Mouse (Mus musculus) frontal cortex, postnatal 36 days (tissue): Measurements from ENCODE around the gene Gm49340.
"Not testable (repeated sequence)": the region's sequence is repeated elsewhere in the genome, so short reads cannot be mapped to it uniquely, and the experiment has no call there.

Experiments
- DNase-seq, 2 experiments: peaks; one replicate each; pipeline ENCODE4 v3.0.0; 2022; ENCODE audit warnings: low spot score in 2 of 2

Gene Gm49340

DNA sequence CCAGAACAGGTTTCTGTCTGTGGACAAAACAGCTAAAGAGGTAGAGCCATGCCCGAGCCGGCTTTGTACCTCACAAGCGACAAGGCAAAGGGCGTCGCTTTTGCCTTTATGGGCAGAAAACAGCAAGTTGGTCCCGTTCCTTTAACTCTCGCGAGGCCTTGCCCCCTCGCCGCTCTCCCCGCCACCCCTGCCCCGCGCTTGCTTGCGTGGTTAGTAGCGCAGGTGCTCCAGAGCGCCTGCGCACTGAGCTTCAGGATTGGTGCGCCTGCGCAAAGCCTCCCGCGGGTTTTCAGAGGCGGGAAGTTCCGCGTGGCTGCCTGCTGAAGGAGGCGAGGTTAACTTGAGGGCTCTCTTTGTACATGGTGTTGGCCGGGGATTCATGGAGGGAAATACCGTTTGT is at the start of gene Gm49340, which contains the start of the genes Aspa and Spata22:
Gene Gm49340, plus strand, starts transcription at position 300 of the 400 bp plus-strand sequence.
Gene Aspa, minus strand, starts transcription at position 155 of the 400 bp plus-strand sequence.
Gene Spata22, plus strand, starts transcription at position 300 of the 400 bp plus-strand sequence.
- DNase-seq = no peak

DNA sequence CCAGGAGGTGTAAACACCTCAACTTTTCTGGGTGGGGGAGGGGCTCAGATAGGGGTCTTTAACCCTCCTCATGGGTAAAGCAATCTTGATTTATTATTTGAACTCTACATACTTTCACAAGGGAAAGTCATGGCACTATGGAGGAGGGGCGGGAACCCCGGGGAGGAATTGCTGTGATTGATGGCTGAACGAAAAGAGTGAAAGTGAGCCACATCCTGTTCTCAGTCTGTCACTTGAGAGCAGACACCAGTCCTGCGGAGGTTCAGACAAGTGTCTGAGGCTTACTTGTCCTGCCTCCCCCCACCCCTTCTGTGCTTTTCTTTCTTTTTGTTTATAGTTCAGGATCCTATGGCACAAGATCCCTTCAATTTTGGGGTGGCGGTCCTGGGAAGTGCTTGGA is 48.8 kb upstream of the Gm49340 start:
- DNase-seq = no peak

DNA sequence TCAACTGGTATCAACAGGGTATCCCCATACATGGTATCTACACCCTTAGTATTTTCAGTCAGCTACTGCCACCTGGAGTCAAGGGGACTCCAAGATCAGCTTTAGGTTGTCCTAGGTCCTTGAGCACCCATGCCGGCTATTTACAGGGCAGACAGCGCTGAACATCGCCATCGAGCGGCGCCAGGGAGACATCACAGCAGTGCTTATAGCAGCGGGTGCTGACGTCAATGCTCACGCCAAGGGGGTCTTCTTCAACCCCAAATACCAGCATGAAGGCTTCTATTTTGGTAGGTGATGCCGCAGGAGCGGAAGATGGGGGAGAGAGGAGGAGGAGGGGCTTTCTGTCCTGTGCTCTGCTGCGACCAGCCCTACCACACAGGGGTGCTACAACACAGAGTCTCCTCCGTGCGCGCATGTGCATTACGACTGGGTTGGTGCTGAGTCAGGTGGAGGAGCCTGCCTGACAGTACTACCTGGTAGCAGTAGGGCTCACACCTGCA is 48.0 kb upstream of the Gm49340 start:
- peak; percentile 72 to 87 for DNase-seq

DNA sequence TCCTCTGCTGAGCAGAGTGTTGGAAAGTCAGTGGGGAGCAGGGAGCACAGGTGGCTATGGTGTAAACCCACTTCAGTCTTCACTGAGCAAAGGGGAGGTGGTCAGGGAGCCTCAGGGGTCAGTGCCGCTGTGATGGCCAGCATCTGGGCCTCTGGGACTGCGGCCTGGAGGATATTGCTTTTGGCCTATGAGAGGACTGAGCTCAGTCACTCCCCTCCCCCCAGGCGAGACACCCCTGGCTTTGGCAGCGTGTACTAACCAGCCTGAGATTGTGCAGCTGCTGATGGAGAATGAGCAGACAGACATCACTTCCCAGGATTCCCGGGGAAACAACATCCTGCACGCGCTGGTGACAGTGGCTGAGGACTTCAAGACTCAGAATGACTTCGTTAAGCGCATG is 46.2 kb upstream of the Gm49340 start:
- DNase-seq = no peak

DNA sequence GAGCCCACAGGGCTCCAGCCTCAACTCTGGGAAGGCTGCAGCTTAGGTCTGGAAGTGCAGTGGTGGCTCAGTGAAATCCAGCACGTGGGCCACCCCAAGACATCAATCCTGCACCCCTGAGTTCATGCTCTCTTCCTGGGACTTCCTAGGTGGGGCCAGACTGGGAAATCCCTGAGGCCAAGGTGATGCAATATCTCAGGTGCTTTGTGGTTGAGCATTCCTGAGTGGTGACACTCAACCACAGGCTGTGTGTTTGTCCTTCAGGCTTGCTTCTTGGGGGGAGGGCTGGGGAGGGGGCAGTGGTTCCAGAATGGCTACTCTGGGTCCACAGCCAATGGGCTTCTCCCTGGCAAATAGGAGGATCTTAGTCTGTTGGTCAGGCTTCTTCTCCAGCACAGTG is 45.6 kb upstream of the Gm49340 start:
- no peak for DNase-seq

DNA sequence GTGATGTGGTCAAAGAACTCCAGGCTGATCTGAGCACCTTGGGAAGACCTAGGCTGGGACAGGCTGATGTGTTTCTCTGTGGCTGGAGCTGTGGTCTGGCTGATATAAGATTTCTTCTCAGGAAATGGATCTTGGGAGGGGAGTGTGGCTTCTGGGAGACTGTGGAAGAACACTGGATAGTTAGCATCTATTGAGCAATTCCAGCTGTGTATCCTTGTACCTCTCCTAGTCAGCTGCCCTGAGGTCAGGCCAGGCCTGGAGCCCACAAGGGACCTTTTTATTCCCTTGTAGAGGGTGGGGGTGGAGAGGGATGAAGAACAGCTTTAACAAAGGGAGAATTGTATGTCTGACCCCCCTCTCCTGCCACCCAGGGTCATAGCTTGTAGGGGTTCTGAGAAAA is 45.2 kb upstream of the Gm49340 start:
- no peak for DNase-seq

DNA sequence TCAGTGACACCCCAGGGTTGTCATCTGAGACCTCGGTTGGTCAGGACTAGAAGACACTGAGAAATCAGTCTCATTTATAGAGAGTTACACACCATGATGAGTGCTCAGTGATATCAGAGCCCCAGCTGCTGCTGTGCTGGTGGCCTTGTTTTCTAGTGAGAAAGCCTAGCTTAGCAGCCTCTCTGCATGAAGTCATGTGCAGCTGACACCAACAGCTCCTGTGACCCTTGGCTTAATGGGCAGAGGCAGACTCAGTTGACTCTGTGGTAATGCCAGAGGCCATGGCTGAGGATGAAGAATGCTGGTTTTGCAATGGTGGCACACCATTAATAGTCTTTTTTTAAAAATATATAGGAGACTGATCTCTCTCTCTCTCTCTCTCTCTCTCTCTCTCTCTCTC is 39.9 kb upstream of the Gm49340 start:
- DNase-seq = no peak

DNA sequence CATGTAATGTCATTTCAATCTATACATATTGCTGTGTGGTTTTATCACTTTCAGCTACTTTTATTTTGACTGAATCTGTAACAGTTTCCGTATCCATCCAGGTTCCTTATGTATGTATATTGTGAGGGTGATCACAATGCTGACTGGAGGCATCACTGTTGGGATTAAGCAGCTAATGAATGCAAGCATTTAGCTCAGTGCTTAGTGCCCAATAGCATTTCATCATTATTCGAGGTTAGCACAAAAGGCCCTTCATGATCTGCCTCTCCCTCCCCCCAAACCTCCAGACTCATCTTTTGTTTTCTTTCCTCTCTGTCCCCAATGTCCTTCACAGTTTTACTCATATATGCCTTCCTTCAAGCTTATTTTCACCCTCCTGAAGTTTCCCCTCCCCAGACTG is 26.4 kb upstream of the Gm49340 start:
- DNase-seq = no peak

DNA sequence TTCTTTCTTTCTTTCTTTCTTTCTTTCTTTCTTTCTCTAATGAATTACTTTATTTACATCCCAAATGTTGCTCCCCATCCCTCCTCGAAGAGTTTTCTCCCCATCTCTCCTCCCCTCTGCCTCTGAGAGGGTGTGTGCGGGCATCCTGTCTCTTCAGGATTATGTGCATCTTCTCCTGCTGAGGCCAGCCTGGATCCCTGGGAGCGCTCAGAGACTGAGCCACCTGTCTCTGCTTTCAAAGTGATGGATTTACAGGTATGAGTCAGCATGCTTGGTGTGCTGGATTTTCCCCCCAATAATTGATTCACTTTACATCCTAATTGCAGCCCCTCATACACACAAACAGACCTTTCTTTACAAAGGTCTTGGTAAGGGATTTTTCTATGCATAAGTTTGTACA is 13.6 kb upstream of the Gm49340 start:
- no peak for DNase-seq

DNA sequence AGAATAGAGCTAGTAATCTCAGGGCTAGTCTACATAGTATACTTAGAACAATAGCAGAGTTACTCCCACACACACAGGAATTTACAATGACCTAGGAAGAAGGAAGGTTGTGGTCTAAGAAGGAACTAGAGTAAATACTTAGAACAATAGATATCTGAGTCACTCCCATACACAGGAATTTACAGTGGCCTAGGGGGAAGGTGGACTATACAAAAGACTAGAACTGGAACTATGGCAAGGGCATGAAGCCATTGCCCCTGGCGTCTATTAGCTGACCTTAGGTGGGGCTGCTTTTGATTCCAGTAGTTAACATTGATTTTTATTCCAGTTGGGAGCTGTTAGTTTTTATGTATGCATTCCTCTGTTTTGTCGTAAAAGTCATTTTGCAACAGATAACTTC is 11.0 kb upstream of the Gm49340 start:
- not testable (repeated sequence) for DNase-seq

DNA sequence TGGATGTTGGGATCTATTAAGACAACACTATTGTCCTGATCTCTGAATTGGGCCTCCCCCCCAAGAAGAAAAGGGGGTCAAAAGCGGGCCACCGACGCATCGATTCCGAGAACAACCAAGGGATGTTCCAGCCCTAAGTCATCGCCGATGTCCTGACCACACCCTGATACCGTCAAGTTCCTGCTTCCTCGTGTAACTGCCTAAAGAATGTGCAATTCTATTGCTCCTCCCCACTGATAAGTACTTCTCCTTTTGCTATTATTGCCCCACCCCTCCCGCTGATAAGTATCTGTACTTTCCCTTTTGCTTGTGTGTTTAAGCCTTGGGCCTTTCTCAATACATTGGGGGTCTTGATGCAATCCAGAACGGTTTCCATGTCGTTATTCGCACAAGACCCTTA is 8.5 kb upstream of the Gm49340 start:
- DNase-seq = not testable (repeated sequence)

DNA sequence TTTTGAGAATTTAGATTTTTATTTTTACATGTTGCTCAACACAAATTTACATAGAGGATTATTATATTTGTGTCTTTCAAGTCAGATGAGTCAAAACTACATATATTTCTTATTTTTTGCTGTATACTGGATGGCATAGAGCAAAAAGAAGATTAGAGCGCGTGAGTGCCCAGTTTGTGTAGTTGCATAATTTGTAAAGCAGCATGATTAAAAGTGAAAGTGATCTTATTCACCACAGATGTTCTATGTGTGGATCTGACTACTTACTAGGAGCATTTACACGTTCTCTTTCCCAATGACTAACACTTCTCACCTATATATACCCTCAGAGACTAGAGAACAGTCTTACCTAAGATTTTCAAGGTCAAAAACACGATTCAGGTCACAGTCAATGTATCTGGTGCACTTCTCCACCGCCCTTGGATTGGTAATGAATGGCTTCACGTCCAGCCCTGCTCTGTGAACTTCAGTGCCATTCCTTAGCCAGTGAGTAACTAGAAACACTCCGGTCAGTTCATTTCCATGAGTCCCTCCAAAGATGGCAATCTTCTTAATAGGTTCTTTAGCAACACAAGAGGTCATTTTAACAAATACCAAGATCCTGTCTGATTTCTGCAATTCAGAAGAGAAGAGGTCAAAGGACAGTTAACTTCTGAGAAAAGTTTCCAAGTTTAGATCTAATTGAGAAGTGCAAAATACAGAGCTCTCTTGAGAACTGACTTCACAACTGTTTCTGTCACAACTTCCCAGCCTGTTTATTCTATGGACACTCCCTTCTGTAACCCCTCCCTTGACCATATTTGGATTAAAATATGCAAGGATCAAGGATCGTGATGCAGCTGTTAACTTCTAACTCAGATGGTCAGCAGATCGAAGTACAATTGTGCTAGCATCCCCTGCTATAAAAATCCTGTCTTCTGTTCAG is 5.4 kb upstream of the Gm49340 start:
- DNase-seq = no peak

DNA sequence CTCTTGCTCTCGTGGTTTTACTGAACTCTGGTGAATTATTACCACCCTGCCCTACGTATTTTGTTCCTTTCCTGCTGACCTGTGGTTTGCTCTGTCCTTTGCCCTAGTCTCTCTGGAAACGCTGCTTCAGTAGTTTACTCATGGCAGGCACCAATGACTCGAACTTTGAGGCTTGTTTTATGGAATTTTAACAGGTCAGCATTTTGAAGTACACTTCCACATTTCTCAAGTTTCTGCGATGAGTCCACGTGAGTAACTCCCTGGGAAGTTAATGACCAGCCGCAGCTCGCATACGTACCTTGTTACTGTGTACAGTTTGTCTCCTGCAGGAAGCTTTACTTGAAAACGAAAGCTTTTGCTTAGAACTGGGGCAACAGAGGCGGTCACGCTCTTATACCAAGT is 3.1 kb upstream of the Gm49340 start:
- no peak for DNase-seq

DNA sequence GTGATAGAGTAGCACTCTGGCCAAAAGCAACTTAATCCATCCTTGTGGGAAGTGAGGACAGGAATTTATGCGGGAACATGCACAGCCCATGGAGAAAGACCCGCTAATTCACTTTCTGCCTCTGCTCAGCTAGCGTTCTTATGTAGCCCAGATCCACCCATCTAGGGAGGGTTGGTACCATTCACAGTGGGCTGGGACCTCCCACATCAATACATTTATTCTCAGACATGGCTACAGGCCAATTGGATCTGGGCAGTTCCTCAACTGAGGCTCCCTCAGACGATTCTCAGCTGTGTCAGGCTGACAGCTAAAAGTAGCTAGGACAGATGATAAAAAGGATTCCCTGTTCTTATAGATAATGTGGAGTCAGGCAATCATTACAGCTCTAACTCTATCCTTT is 2.2 kb upstream of the Gm49340 start:
- peak in 1 of 2 experiments; percentile 22 for DNase-seq

DNA sequence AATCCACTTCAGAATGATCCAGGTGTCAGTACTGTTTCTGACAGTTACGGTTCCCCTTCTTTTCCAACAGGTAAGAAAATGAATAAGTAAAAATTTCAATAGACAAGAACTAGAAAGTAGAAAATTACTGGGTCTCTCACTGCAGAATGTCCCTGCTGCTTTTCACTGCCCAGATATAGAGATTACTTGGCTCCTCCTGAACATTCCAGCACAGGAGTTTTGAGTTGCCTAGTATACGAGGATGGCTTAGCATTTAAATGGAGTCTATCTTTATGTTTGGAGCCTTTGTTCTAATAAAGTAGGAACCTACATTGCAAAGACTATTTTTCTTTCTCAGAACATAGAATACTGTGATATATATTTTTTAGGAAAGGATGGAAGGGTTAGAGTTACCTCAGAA is 3.8 kb downstream of the Gm49340 start:
- no peak for DNase-seq

DNA sequence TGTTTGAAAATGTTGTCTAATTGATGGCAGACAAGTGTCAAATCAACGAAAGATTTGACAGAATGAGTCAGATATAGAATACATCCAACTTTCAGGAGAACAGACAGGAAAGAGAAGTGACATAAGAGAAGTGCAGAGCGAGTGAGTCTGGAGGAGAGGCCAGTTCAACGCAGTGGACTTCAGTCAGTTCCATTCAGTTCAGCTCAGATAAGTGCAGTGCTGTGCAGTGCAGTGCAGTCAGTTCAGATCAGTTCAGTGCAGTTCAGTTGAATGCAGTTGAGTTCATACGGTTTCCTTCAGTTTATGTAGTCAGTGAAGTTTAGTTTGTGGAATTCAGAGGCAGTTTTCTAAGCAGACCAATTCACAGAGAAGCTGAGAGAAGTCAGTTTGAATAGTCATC is 7.4 kb downstream of the Gm49340 start:
- DNase-seq = no peak

DNA sequence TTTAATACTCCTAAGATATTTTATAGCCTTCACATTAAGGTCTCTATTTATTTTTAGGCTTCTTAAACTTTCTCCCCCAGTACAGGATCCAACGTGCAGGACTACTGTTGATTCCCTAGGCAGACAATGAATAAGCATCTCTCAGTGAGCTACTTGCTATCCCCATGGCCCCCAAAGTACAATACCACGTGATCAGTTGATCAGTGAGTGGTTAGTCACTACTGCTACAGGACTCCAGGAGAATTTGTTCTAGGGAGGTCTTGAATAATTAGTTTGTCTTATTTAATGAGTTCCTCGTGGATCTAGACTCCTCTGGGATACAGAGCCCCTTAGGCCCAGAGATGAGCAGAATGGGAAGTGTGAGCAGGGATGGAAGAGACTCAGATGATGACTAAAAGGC is 20.9 kb downstream of the Gm49340 start, which contains the start of gene Olfr20:
Gene Olfr20, plus strand, starts transcription at position 301 of the 400 bp plus-strand sequence.
- DNase-seq = no peak

DNA sequence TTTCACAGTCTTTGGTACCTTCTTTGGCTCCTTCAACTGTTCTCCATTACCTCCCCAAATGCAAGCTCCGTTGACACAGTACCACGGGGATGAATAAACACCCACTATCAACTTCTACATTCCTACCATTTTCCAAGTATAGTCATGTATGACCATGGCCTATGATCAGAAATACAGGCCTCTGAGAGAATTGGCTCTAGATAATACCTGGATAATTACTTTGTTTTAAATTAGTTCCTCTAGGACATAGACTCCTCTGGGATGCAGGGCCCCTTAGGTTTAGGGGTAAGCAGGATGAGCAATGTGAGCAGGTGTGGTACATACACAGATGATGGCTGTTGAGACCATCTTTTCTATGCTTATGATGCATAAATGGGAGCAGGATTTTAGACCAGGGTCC is 41.4 kb downstream of the Gm49340 start, which contains the start of gene Olfr376:
Gene Olfr376, plus strand, starts transcription at position 301 of the 400 bp plus-strand sequence.
- DNase-seq = no peak

DNA sequence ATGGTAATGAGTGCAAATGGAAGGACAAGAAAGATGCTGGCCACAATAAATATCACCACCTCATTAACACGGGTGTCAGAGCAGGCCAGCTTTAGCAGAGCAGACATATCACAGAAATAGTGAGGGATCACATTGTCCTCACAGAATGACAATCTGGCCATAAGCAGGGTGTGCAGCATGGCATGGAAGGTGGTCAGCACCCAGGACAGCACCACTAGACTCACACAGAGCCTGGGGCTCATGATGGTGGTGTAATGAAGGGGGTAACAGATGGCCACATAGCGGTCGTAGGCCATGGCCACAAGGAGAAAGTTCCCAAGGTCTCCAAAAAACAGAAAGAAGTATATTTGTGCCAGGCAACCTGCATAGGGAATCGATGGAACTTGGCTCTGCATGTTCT is 65.8 kb downstream of the Gm49340 start:
- no peak for DNase-seq

DNA sequence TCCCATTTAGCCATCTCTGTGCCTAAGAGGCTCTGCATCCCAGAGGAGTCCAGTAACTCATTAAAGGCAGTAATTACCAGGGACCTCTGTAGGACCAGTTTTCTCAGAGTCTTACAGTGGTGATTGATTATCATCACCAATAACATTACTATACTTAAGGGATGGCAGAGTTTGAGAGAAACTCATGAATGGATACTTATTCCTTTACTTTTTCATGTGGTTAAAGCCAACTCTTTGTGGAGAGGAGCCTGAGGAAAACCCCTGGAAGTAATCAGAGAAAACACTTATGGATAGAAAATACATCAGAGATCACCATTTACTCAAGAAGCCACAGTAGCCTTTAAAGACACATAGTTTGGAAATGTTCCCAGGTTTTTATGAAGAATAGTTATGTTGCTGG is 70.0 kb downstream of the Gm49340 start, which contains the start of gene Olfr1:
Gene Olfr1, minus strand, starts transcription at position 101 of the 400 bp plus-strand sequence.
- no peak for DNase-seq
